Mouse (Mus musculus) midbrain, embryonic 16.5 days (tissue): ENCODE data around the gene Supt4a. TPM values are rescaled to one million over a fixed set of nuclear protein-coding genes. Genes with fewer than 3 reads are reported as not detected.

ENCODE experiments used
- ATAC-seq: fragments of 200-750 bp; cut with Nextera tagmentation; 2 replicates; pipeline ENCODE4 v1.8.0; 2017; ENCODE audit warnings: moderate TSS enrichment
- H3K27ac ChIP-seq: fragments of 300-500 bp; sonication (generic); 2 replicates; pipeline ENCODE4 v1.5.1; 2014; ENCODE audit warnings: mild to moderate bottlenecking, low read length, mixed read lengths
- H3K27me3 ChIP-seq: fragments of 300-500 bp; sonication (generic); 2 replicates; pipeline ENCODE4 v1.6.1; 2014; ENCODE audit warnings: low read depth, low read length, mixed read lengths; ENCODE audit not compliant: control insufficient read depth, insufficient read depth
- H3K36me3 ChIP-seq: fragments of 300-500 bp; sonication (generic); 2 replicates; pipeline ENCODE4 v1.6.1; 2014; ENCODE audit warnings: mild to moderate bottlenecking, low read length, moderate library complexity, mixed read lengths; ENCODE audit not compliant: control insufficient read depth, insufficient read depth
- H3K4me1 ChIP-seq: fragments of 300-500 bp; sonication (generic); 2 replicates; pipeline ENCODE4 v1.6.1; 2014; ENCODE audit warnings: mild to moderate bottlenecking, low read length, mixed read lengths; ENCODE audit not compliant: control insufficient read depth, insufficient read depth
- H3K4me2 ChIP-seq: fragments of 300-500 bp; sonication (generic); 2 replicates; pipeline ENCODE4 v1.6.1; 2014; ENCODE audit warnings: mild to moderate bottlenecking, low read length, mixed read lengths
- H3K4me3 ChIP-seq: fragments of 300-500 bp; sonication (generic); 2 replicates; pipeline ENCODE4 v1.5.1; 2014; ENCODE audit warnings: low read depth, mild to moderate bottlenecking, low read length, moderate library complexity, mixed read lengths
- H3K9ac ChIP-seq: fragments of 300-500 bp; sonication (generic); 2 replicates; pipeline ENCODE4 v1.6.1; 2014; ENCODE audit warnings: low read depth, low read length, mixed read lengths
- H3K9me3 ChIP-seq: fragments of 300-500 bp; sonication (generic); replicated peaks from 2 replicates; pipeline ENCODE4 v1.6.1; 2014; ENCODE audit warnings: mild to moderate bottlenecking, low read length, mixed read lengths; ENCODE audit not compliant: control insufficient read depth, poor library complexity, severe bottlenecking
- WGBS: fragments of 180-500 bp; shearing (Covaris S2); extraction: QIAGEN DNeasy Blood & Tissue Kit; methylation state at CpG from one replicate; pipeline ENCODE4 v1.1.7; 2014; 5-methylcytosine and 5-hydroxymethylcytosine counted together
- polyA plus RNA-seq: library from polyadenylated mRNA; unstranded; fragments of >200 nt; fragmentation: Nextera tagmentation; extraction: Ambion mirVana; gene quantifications from 2 replicates; pipeline ENCODE4 v1.2.1, GENCODE M21; 2015

The Supt4a gene
- polyA plus RNA-seq, 1 experiment from 2014 or later = 127 TPM

- no peaks in the 10 kb centered on the region for H3K27me3 ChIP-seq
- no peak overlapping the region for H3K9ac ChIP-seq
- 83% methylated on average over 8 of the region's 8 CpGs for whole genome bisulfite sequencing
- no peaks in the 10 kb centered on the region for H3K36me3 ChIP-seq
- no peak for ATAC-seq
- H3K9me3 ChIP-seq = no peaks in the 10 kb centered on the region
- no peak overlapping the region for H3K4me2 ChIP-seq
- no peak overlapping the region for H3K4me3 ChIP-seq
- H3K4me1 ChIP-seq = no peaks in the 10 kb centered on the region
- H3K27ac ChIP-seq = no peak overlapping the region
Measured at GRCm38 (mm10) chr11:87753255-87753654, 15.9 kb downstream of the Supt4a start.

- Histone ChIP-seq H3K4me2 (no peak overlapping the region), H3K9me3 (no peaks in the 10 kb centered on the region), H3K27ac (no peak overlapping the region), H3K36me3 (no peaks in the 10 kb centered on the region), H3K4me1 (no peaks in the 10 kb centered on the region), H3K9ac (no peak overlapping the region), H3K27me3 (no peaks in the 10 kb centered on the region), H3K4me3 (no peak overlapping the region)
- 90% methylated on average over 5 of the region's 5 CpGs for WGBS
- ATAC-seq = no peak
Measured at GRCm38 (mm10) chr11:87753891-87754501, 16.6 kb downstream of the Supt4a start.

DNA sequence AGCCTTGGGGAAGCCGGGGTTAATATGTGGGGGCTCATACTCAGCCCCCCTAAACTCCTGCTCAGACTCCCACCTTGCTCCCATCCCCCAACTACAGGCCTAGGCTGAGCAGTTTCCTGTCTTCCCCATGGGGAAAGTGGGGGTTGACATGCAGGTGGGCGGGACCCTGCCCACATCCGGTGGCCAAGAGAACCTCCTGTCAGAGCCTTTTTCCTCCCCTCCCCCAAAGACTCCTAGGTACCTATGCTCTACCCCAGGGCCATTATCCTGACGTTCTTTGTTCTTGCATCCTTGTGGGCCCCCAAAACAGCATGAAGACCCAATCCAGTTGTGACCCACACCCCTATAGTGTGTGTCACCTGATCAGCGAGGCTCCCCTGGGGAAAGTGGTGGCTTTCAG lies 17.3 kb downstream of the Supt4a start:
- no peaks in the 10 kb centered on the region for H3K36me3 ChIP-seq
- 77% methylated on average over 5 of the region's 5 CpGs for whole genome bisulfite sequencing
- ATAC-seq = no peak

GRCm38 (mm10) chr11:87755360-87756017 lies 18.1 kb downstream of the Supt4a start:
- no peaks in the 10 kb centered on the region for H3K36me3 ChIP-seq
- 80% methylated on average over 17 of the region's 17 CpGs for WGBS
- no peak overlapping the region for H3K4me3 ChIP-seq
- no peaks in the 10 kb centered on the region for H3K9me3 ChIP-seq
- ATAC-seq = no peak
- H3K27me3 ChIP-seq = no peaks in the 10 kb centered on the region
- no peak overlapping the region for H3K9ac ChIP-seq
- no peak overlapping the region for H3K4me2 ChIP-seq
- peaks cover 7% of the 10 kb centered on the region for H3K4me1 ChIP-seq
- H3K27ac ChIP-seq = no peak overlapping the region

More for the DNA sequence above, 17.3 kb downstream of the Supt4a start:
- Histone ChIP-seq H3K9ac (no peak overlapping the region), H3K9me3 (no peaks in the 10 kb centered on the region), H3K4me3 (no peak overlapping the region), H3K27me3 (no peaks in the 10 kb centered on the region), H3K4me2 (no peak overlapping the region), H3K4me1 (peaks cover 2% of the 10 kb centered on the region), H3K27ac (no peak overlapping the region)

DNA sequence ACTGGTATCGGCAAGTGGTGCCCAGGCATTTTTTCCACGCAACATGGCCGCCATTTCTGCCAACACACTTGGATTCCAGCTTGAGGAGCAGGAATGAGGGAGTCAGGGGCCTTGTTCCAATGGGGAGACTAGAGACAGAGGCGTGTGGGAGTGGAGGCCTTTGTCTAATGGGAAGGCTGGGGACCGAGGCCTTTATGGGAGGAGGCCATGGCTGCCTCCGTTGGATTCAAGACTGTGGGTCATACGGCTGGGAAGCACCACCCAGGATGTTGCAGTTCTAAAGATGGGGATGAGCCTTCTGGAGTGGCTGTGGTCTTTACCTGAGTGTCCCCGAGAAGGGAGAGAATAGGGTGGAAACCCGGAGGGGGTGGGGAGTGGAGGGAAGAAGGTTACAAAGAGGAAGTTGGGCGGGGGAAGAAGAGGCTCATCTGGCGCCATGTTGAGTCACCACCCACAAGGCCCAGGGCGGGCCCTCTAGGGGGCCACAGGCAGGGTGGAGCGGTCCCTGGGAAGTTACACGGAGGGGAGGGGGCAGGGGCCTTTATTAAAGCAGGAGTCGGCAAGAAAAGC lies 19.0 kb downstream of the Supt4a start:
- Histone ChIP-seq H3K36me3 (no peaks in the 10 kb centered on the region), H3K4me1 (peaks cover 7% of the 10 kb centered on the region), H3K9ac (no peak overlapping the region), H3K27me3 (no peaks in the 10 kb centered on the region), H3K4me3 (no peak overlapping the region), H3K9me3 (no peaks in the 10 kb centered on the region), H3K4me2 (no peak overlapping the region), H3K27ac (no peak overlapping the region)
- no peak for ATAC-seq
- WGBS = 90% methylated on average over 15 of the region's 15 CpGs

GRCm38 (mm10) chr11:87757001-87757954 lies 19.9 kb downstream of the Supt4a start:
- Histone ChIP-seq H3K9me3 (no peaks in the 10 kb centered on the region), H3K4me3 (no peak overlapping the region), H3K9ac (no peak overlapping the region), H3K27me3 (no peaks in the 10 kb centered on the region), H3K36me3 (no peaks in the 10 kb centered on the region), H3K4me1 (peaks cover 15% of the 10 kb centered on the region), H3K27ac (no peak overlapping the region), H3K4me2 (no peak overlapping the region)
- no peak for ATAC-seq
- 92% methylated on average over 25 of the region's 25 CpGs for WGBS

- no peak for ATAC-seq
- no peak overlapping the region for H3K4me2 ChIP-seq
- no peaks in the 10 kb centered on the region for H3K36me3 ChIP-seq
- H3K9ac ChIP-seq = no peak overlapping the region
- H3K9me3 ChIP-seq = no peaks in the 10 kb centered on the region
- H3K4me1 ChIP-seq = peaks cover 23% of the 10 kb centered on the region
- no peak overlapping the region for H3K4me3 ChIP-seq
- H3K27ac ChIP-seq = no peak overlapping the region
- WGBS = 79% methylated on average over 7 of the region's 7 CpGs
- no peaks in the 10 kb centered on the region for H3K27me3 ChIP-seq
Measured at GRCm38 (mm10) chr11:87758161-87758911, 21.0 kb downstream of the Supt4a start.

- WGBS = 80% methylated on average over 4 of the region's 4 CpGs
- H3K4me1 ChIP-seq = peaks cover 23% of the 10 kb centered on the region
- H3K4me3 ChIP-seq = no peak overlapping the region
- H3K9ac ChIP-seq = no peak overlapping the region
- no peak for ATAC-seq
- H3K9me3 ChIP-seq = no peaks in the 10 kb centered on the region
- no peak overlapping the region; the same call in 1 of the 2 replicates for H3K4me2 ChIP-seq
- H3K36me3 ChIP-seq = no peaks in the 10 kb centered on the region
- peak overlapping the region; percentile 90; the same call in 1 of the 2 replicates for H3K27ac ChIP-seq
- no peaks in the 10 kb centered on the region for H3K27me3 ChIP-seq
Measured at GRCm38 (mm10) chr11:87758957-87759608, 21.7 kb downstream of the Supt4a start.
